In genomic region chr1:86470519-86471181, GRCm38 (mm10) we compare ENCODE assay signal across 9 mouse cellular contexts. TPM values are rescaled to one million over a fixed set of nuclear protein-coding genes. Genes with fewer than 3 reads are reported as not detected.
A peak's percentile ranks its signal among the peaks of the same experiment; 100 is the strongest.
DNase-seq lines count a peak whose midpoint lies in the region; ATAC-seq and TF ChIP-seq lines count a peak whose summit lies in the region.
"Had no signal": no experiment of that assay in that cellular context is flagged by ENCODE, and none has a peak within 500 bp of the region (broad histone marks: within the 10 kb centered on the region; RNA-seq: fewer than 3 reads in every experiment).

No protein-coding gene starts in this region.

- H3K27ac ChIP-seq in hindbrain, embryonic 10.5 days = peak overlapping the region; percentile 79
- no peak overlapping the region for H3K27ac ChIP-seq in hindbrain, embryonic 11.5 days (ENCODE audit: low read depth, low read length)
- peak overlapping the region; percentile 60 for H3K27ac ChIP-seq in embryonic facial prominence, embryonic 13.5 days
- H3K27ac ChIP-seq in heart, postnatal 0 days (ENCODE audit: low read depth) = peak overlapping the region; percentile 95

- intact Hi-C loops in left cerebral cortex, postnatal 25 days (cut with DNase I) = no loop called here

- ATAC-seq in hindbrain, embryonic 11.5 days (ENCODE audit: low FRiP score) = no peak; the same call in 1 of the 2 replicates
- no peak for ATAC-seq in embryonic facial prominence, embryonic 13.5 days (ENCODE audit: insufficient number of reproducible peaks, insufficient read depth, low FRiP score, low TSS enrichment, low read depth)
- peak; percentile 87 for ATAC-seq in heart, postnatal 0 days (ENCODE audit: insufficient read depth, low read depth)

- 82% methylated on average over 12 of the region's 12 CpGs for WGBS in hindbrain, embryonic 10.5 days
- 82% methylated on average over 12 of the region's 12 CpGs for WGBS in hindbrain, embryonic 11.5 days
- WGBS in embryonic facial prominence, embryonic 13.5 days = 75% methylated on average over 12 of the region's 12 CpGs
- 4% methylated on average over 12 of the region's 12 CpGs for WGBS in heart, postnatal 0 days

- TF ChIP-seq CTCF in heart, postnatal 0 days (IDR thresholded peaks at IDR 0.05; ENCODE audit: low read depth) = no peak

- H3K4me1 ChIP-seq in hindbrain, embryonic 10.5 days (replicated peaks) = peaks cover 19% of the 10 kb centered on the region
- peaks cover 4% of the 10 kb centered on the region; the same call in 1 of the 2 replicates for H3K4me1 ChIP-seq in hindbrain, embryonic 11.5 days (replicated peaks; ENCODE audit: control insufficient read depth, insufficient read depth, low read length)
- H3K4me1 ChIP-seq in embryonic facial prominence, embryonic 13.5 days = peaks cover 23% of the 10 kb centered on the region
- H3K4me1 ChIP-seq in heart, postnatal 0 days (ENCODE audit: control insufficient read depth, insufficient read depth) = peaks cover 20% of the 10 kb centered on the region

- H3K9ac ChIP-seq in hindbrain, embryonic 11.5 days (ENCODE audit: low read depth, low read length) = no peak overlapping the region
- 0 out of 2 replicates have a peak overlapping the region, but pooled peaks have one; percentile 36 for H3K9ac ChIP-seq in embryonic facial prominence, embryonic 13.5 days
- H3K9ac ChIP-seq in heart, postnatal 0 days (replicated peaks; ENCODE audit: low read depth, low read length) = peak overlapping the region; percentile 1; the same call in 1 of the 2 replicates

- no peak overlapping the region for H3K4me3 ChIP-seq in hindbrain, embryonic 10.5 days
- no peak overlapping the region for H3K4me3 ChIP-seq in hindbrain, embryonic 11.5 days (ENCODE audit: low read depth, low read length)
- no peak overlapping the region for H3K4me3 ChIP-seq in embryonic facial prominence, embryonic 13.5 days
- H3K4me3 ChIP-seq in heart, postnatal 0 days (ENCODE audit: low read depth, low read length) = no peak overlapping the region

- peak; percentile 93 for TF ChIP-seq EP300 in heart, postnatal 0 days (IDR thresholded peaks at IDR 0.05; ENCODE audit: low read depth)

- no peak overlapping the region for H3K4me2 ChIP-seq in hindbrain, embryonic 11.5 days (replicated peaks; ENCODE audit: low read depth, low read length)
- H3K4me2 ChIP-seq in embryonic facial prominence, embryonic 13.5 days = no peak overlapping the region
- peak overlapping the region; percentile 21 for H3K4me2 ChIP-seq in heart, postnatal 0 days (ENCODE audit: low read depth, low read length)

- no peaks in the 10 kb centered on the region for H3K27me3 ChIP-seq in hindbrain, embryonic 10.5 days (ENCODE audit: insufficient read depth, poor library complexity, severe bottlenecking)
- H3K27me3 ChIP-seq in hindbrain, embryonic 11.5 days (ENCODE audit: control insufficient read depth, insufficient read depth, low read length) = no peaks in the 10 kb centered on the region; the same call in 1 of the 2 replicates
- no peaks in the 10 kb centered on the region for H3K27me3 ChIP-seq in embryonic facial prominence, embryonic 13.5 days
- no peaks in the 10 kb centered on the region for H3K27me3 ChIP-seq in heart, postnatal 0 days (ENCODE audit: control insufficient read depth, insufficient read depth, low read length)

- no peak for DNase-seq in hindbrain, embryonic 10.5 days (ENCODE audit: low spot score)
- DNase-seq in hindbrain, embryonic 11.5 days (ENCODE audit: low spot score) = no peak
- DNase-seq in ZHBTc4 (ENCODE audit: low read depth, low spot score) = peak; percentile 85
- peak; percentile 97 for DNase-seq in heart, postnatal 0 days (ENCODE audit: low spot score)
- peak; percentile 56 to 79 for DNase-seq in left cerebral cortex, postnatal 25 days (ENCODE audit: low spot score in 2 of 2)
- peak; percentile 60 to 69 for DNase-seq in monocyte, adult 2 months (ENCODE audit: low read depth in 1 of 2, low spot score in 2 of 2)
- DNase-seq in urinary bladder, postnatal 4 days (ENCODE audit: low spot score in 2 of 2) = peak; percentile 58 to 69

- H3K36me3 ChIP-seq in hindbrain, embryonic 10.5 days = no peaks in the 10 kb centered on the region
- H3K36me3 ChIP-seq in hindbrain, embryonic 11.5 days (ENCODE audit: control insufficient read depth, insufficient read depth, low read length) = no peaks in the 10 kb centered on the region
- no peaks in the 10 kb centered on the region for H3K36me3 ChIP-seq in embryonic facial prominence, embryonic 13.5 days
- H3K36me3 ChIP-seq in heart, postnatal 0 days (replicated peaks; ENCODE audit: control insufficient read depth, insufficient read depth, low read length) = no peaks in the 10 kb centered on the region
- H3K36me3 ChIP-seq: G1E had no signal

- H3K9me3 ChIP-seq in hindbrain, embryonic 10.5 days = no peaks in the 10 kb centered on the region
- H3K9me3 ChIP-seq in hindbrain, embryonic 11.5 days (ENCODE audit: control insufficient read depth, low read length) = no peaks in the 10 kb centered on the region
- no peaks in the 10 kb centered on the region for H3K9me3 ChIP-seq in embryonic facial prominence, embryonic 13.5 days
- no peaks in the 10 kb centered on the region for H3K9me3 ChIP-seq in heart, postnatal 0 days (replicated peaks; ENCODE audit: control insufficient read depth, low read length)
- H3K9me3 ChIP-seq: G1E had no signal

RNA-seq across cellular contexts. Expression of gene Tex44, which starts 44.5 kb away (rescaled TPM):
- polyA plus RNA-seq in hindbrain, embryonic 10.5 days (2016; fragmentation: Nextera tagmentation; extraction: Ambion mirVana) = not detected in 2 replicates
- 0.15 TPM in 1 of 2 replicates, not detected in the other for polyA plus RNA-seq in hindbrain, embryonic 11.5 days (2014; fragmentation: Nextera tagmentation; extraction: Ambion mirVana)
- not detected in 2 replicates for polyA plus RNA-seq in embryonic facial prominence, embryonic 13.5 days (2015; fragmentation: Nextera tagmentation; extraction: Ambion mirVana)
- total RNA-seq in heart, postnatal 0 days (2014; rRNA removed; ENCODE audit: low replicate concordance) = not detected in 2 replicates
- polyA plus RNA-seq in heart, postnatal 0 days (2015; fragmentation: Nextera tagmentation; extraction: Ambion mirVana) = not detected in 2 replicates
- not detected for total RNA-seq in left cerebral cortex, postnatal 25 days (2021)
- polyA plus RNA-seq: G1E had no signal

RNA-seq across cellular contexts. Expression of gene Nmur1, which starts 44.6 kb away (rescaled TPM):
- polyA plus RNA-seq in hindbrain, embryonic 10.5 days (2016; fragmentation: Nextera tagmentation; extraction: Ambion mirVana) = 0.12 TPM in 1 of 2 replicates, not detected in the other
- not detected in 2 replicates for polyA plus RNA-seq in hindbrain, embryonic 11.5 days (2014; fragmentation: Nextera tagmentation; extraction: Ambion mirVana)
- polyA plus RNA-seq in embryonic facial prominence, embryonic 13.5 days (2015; fragmentation: Nextera tagmentation; extraction: Ambion mirVana) = not detected in 2 replicates
- 0.31 TPM in 1 of 2 replicates, not detected in the other for total RNA-seq in heart, postnatal 0 days (2014; rRNA removed; ENCODE audit: low replicate concordance)
- not detected in 2 replicates for polyA plus RNA-seq in heart, postnatal 0 days (2015; fragmentation: Nextera tagmentation; extraction: Ambion mirVana)
- total RNA-seq in left cerebral cortex, postnatal 25 days (2021) = not detected
- total RNA-seq: G1E had no signal
- polyA plus RNA-seq: G1E had no signal

RNA-seq across cellular contexts. Expression of gene Ptma, which starts 55.9 kb away (rescaled TPM):
- 2,611 and 3,050 TPM in 2 replicates for polyA plus RNA-seq in hindbrain, embryonic 10.5 days (2016; fragmentation: Nextera tagmentation; extraction: Ambion mirVana)
- polyA plus RNA-seq in hindbrain, embryonic 11.5 days (2014; fragmentation: Nextera tagmentation; extraction: Ambion mirVana) = 3,351 and 3,402 TPM in 2 replicates
- polyA plus RNA-seq in embryonic facial prominence, embryonic 13.5 days (2015; fragmentation: Nextera tagmentation; extraction: Ambion mirVana) = 3,278 and 3,456 TPM in 2 replicates
- 379 and 399 TPM in 2 replicates for total RNA-seq in heart, postnatal 0 days (2014; rRNA removed; ENCODE audit: low replicate concordance)
- polyA plus RNA-seq in heart, postnatal 0 days (2015; fragmentation: Nextera tagmentation; extraction: Ambion mirVana) = 597 and 614 TPM in 2 replicates
- 100 to 1,000 TPM; 359 to 366 TPM for total RNA-seq in left cerebral cortex, postnatal 25 days (2021)

Comparison
In these comparisons a context has a peak if more than half of its experiments do, and no peak if none do; other contexts are left out.
1. DNase-seq: peak in ZHBTc4 (single experiment), heart, postnatal 0 days (single experiment), left cerebral cortex, postnatal 25 days (2 of 2), monocyte, adult 2 months (2 of 2) and urinary bladder, postnatal 4 days (2 of 2); none in hindbrain, embryonic 10.5 days (single experiment) and hindbrain, embryonic 11.5 days (single experiment).